Mouse (Mus musculus) fibroblast of lung, adult 2 months (primary cell): ENCODE measurements at regions not wholly inside any gene's neighbourhood (a gene's known extent, or its start where the extent isn't known, plus 50 kb on each side); places are given as distances from the start of the nearest gene placed in this dataset.

ENCODE experiments used
- DNase-seq: peaks from one replicate; pipeline ENCODE4 v3.0.0-alpha.2; 2011; ENCODE audit warnings: low read depth

- DNase-seq = no peak
Measured at GRCm38 (mm10) chr6:98452277-98452676, 109.7 kb upstream of the Gm765 start.

- DNase-seq = no peak
Measured at GRCm38 (mm10) chr6:98435676-98436075, 93.1 kb upstream of the Gm765 start.

GRCm38 (mm10) chr6:98433286-98433685 lies 90.7 kb upstream of the Gm765 start:
- DNase-seq = no peak

GRCm38 (mm10) chr6:98429120-98429519 lies 86.6 kb upstream of the Gm765 start:
- DNase-seq = no peak

- no peak for DNase-seq
Measured at GRCm38 (mm10) chr6:98402605-98403004, 60.1 kb upstream of the Gm765 start.

GRCm38 (mm10) chr6:98394589-98394988 lies 52.0 kb upstream of the Gm765 start:
- DNase-seq = no peak
